Mouse (Mus musculus) heart, adult 11 months (tissue): ENCODE measurements at regions not wholly inside any gene's neighbourhood (a gene's known extent, or its start where the extent isn't known, plus 50 kb on each side); places are given as distances from the start of the nearest gene placed in this dataset.

Experiments
- DNase-seq: peaks from one replicate; pipeline ENCODE4 v3.0.0; 2022

GRCm38 (mm10) chr8:35323180-35323975 lies 442.2 kb upstream of the Gm19410 start:
- no peak for DNase-seq
